Comparison of ENCODE assay signal across 8 mouse cellular contexts in the genomic region with DNA sequence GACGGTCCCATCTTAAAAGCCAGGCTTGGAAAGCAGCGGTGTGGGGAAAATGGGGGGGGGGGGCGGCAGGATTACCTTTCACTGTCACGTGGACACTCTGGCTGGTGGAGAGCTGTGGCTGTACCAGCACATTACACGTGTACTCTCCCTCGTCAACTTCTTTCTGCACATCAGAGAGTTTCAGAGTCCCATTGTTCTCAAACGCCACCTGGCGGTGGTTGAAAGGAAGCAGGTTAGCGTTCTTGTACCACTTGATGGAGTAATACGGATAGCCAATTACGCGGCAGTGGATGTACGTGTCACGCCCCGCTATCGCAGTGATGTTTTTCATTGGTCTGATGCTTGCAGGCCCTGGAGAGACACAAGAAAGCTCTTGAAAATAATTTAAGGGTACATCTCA.
DNase-seq lines count a peak whose midpoint lies in the region; ATAC-seq and TF ChIP-seq lines count a peak whose summit lies in the region.

No protein-coding gene starts in this region.

- no peaks in the 10 kb centered on the region for H3K9me3 ChIP-seq in kidney, postnatal 0 days (replicated peaks; ENCODE audit: low read length)
- no peaks in the 10 kb centered on the region for H3K9me3 ChIP-seq in stomach, embryonic 14.5 days (ENCODE audit: control insufficient read depth, low read depth, low read length)

- H3K27me3 ChIP-seq in kidney, postnatal 0 days (ENCODE audit: insufficient read depth, low read length) = no peaks in the 10 kb centered on the region
- no peaks in the 10 kb centered on the region for H3K27me3 ChIP-seq in stomach, embryonic 14.5 days (ENCODE audit: control insufficient read depth, insufficient read depth, low read length)

- peak; percentile 20 to 57 for DNase-seq in heart, adult 18-20 months
- DNase-seq in heart, adult 11 months = no peak
- peak; percentile 75 to 77 for DNase-seq in cerebellum, postnatal 36 days
- peak; percentile 46 to 74 for DNase-seq in frontal cortex, postnatal 36 days (ENCODE audit: low spot score in 2 of 2)
- peak; percentile 87 for DNase-seq in kidney, postnatal 0 days (ENCODE audit: low spot score)
- DNase-seq in liver = peak; percentile 65
- DNase-seq in natural killer cell, adult 2 months (ENCODE audit: low spot score in 2 of 2) = peak; percentile 18 to 44

- H3K4me3 ChIP-seq in kidney, postnatal 0 days (replicated peaks; ENCODE audit: low read depth, low read length) = no peak overlapping the region
- no peak overlapping the region for H3K4me3 ChIP-seq in stomach, embryonic 14.5 days (ENCODE audit: low read depth, low read length)

- ATAC-seq in kidney, postnatal 0 days (replicated peaks; ENCODE audit: low FRiP score, low read depth) = peak; percentile 74
- ATAC-seq in stomach, embryonic 14.5 days (ENCODE audit: insufficient number of reproducible peaks, insufficient read depth, low FRiP score, low read depth) = peak; percentile 23; the same call in 1 of the 2 replicates

- 29% methylated on average over 16 of the region's 16 CpGs for WGBS in kidney, postnatal 0 days
- 30% methylated on average over 16 of the region's 16 CpGs for WGBS in stomach, embryonic 14.5 days

- no peak overlapping the region for H3K4me2 ChIP-seq in kidney, postnatal 0 days (ENCODE audit: low read length)
- no peak overlapping the region for H3K4me2 ChIP-seq in stomach, embryonic 14.5 days (replicated peaks; ENCODE audit: low read depth, low read length)

- no peaks in the 10 kb centered on the region for H3K4me1 ChIP-seq in kidney, postnatal 0 days (replicated peaks; ENCODE audit: insufficient read depth, low read length)
- no peaks in the 10 kb centered on the region for H3K4me1 ChIP-seq in stomach, embryonic 14.5 days (ENCODE audit: control insufficient read depth, insufficient read depth, low read length)

- H3K9ac ChIP-seq in kidney, postnatal 0 days (ENCODE audit: low read depth, low read length) = no peak overlapping the region
- H3K9ac ChIP-seq in stomach, embryonic 14.5 days (replicated peaks; ENCODE audit: low read depth, low read length) = no peak overlapping the region

- TF ChIP-seq CTCF in kidney, postnatal 0 days (IDR thresholded peaks at IDR 0.05; ENCODE audit: low read depth) = peak; percentile 87

- no peaks in the 10 kb centered on the region for H3K36me3 ChIP-seq in kidney, postnatal 0 days (ENCODE audit: insufficient read depth, low read length)
- H3K36me3 ChIP-seq in stomach, embryonic 14.5 days (ENCODE audit: control insufficient read depth, insufficient read depth, low read length) = no peaks in the 10 kb centered on the region

- no peak overlapping the region for H3K27ac ChIP-seq in kidney, postnatal 0 days
- H3K27ac ChIP-seq in stomach, embryonic 14.5 days (ENCODE audit: low read length) = no peak overlapping the region
